Mouse (Mus musculus) myocyte (in vitro differentiated cells): Measurements from ENCODE around the gene Adamts14.

ENCODE experiments used
- CEBPB ChIP-seq: IDR thresholded peaks from 2 replicates; pipeline ENCODE4 v1.6.1; 2011; ENCODE audit warnings: mild to moderate bottlenecking, moderate library complexity; ENCODE audit not compliant: poor library complexity, insufficient read depth, severe bottlenecking
- E2F4 ChIP-seq: IDR thresholded peaks from one replicate; pipeline ENCODE4 v1.6.1; 2011; ENCODE audit warnings: mild to moderate bottlenecking, control low read depth, moderate library complexity; ENCODE audit not compliant: insufficient read depth
- MAX ChIP-seq: IDR thresholded peaks from one replicate; pipeline ENCODE4 v1.6.1; 2011; ENCODE audit warnings: low read depth, mild to moderate bottlenecking, control low read depth
- MYOD1 ChIP-seq, 3 experiments: IDR thresholded peaks; one replicate each; pipeline ENCODE4 v1.6.1; 2011; ENCODE audit warnings: control low read depth in 2 of 3, low read depth in 2 of 3, mild to moderate bottlenecking in 2 of 3, moderate library complexity in 1 of 3; ENCODE audit not compliant: insufficient read length in 2 of 3, control insufficient read depth in 1 of 3
- MYOG ChIP-seq, 3 experiments: IDR thresholded peaks; one replicate each; pipeline ENCODE4 v1.6.1; 2011; ENCODE audit warnings: control low read depth in 2 of 3, low read depth in 2 of 3, mild to moderate bottlenecking in 2 of 3; ENCODE audit not compliant: insufficient read length in 2 of 3, control insufficient read depth in 1 of 3, insufficient read depth in 1 of 3
- POLR2A ChIP-seq: IDR thresholded peaks from one replicate; pipeline ENCODE4 v1.6.1; 2011; ENCODE audit warnings: low read depth, mild to moderate bottlenecking, control low read depth, moderate library complexity; ENCODE audit not compliant: insufficient read length
- POLR2AphosphoS2 ChIP-seq: IDR thresholded peaks from one replicate; pipeline ENCODE4 v1.6.1; 2011; ENCODE audit warnings: low read depth, control low read depth; ENCODE audit not compliant: insufficient read length
- REST ChIP-seq: IDR thresholded peaks from one replicate; pipeline ENCODE4 v1.6.1; 2011; ENCODE audit warnings: mild to moderate bottlenecking, control low read depth, moderate library complexity; ENCODE audit not compliant: insufficient read depth, insufficient read length
- TCF12 ChIP-seq: IDR thresholded peaks from one replicate; pipeline ENCODE4 v1.6.1; 2011; ENCODE audit warnings: mild to moderate bottlenecking, control low read depth; ENCODE audit not compliant: poor library complexity, insufficient read depth, severe bottlenecking
- TCF3 ChIP-seq: IDR thresholded peaks from one replicate; pipeline ENCODE4 v1.6.1; 2011; ENCODE audit warnings: low read depth, control low read depth; ENCODE audit not compliant: insufficient read length
- USF1 ChIP-seq: IDR thresholded peaks from one replicate; pipeline ENCODE4 v1.6.1; 2011; ENCODE audit warnings: low read depth, mild to moderate bottlenecking, control low read depth, moderate library complexity

GRCm38 (mm10) chr10:61300996-61301395, 27.8 kb upstream of the Adamts14 start:
- TF ChIP-seq TCF12 (no peak), MAX (no peak), TCF3 (no peak), POLR2A (no peak), CEBPB (no peak), USF1 (no peak), MYOD1 (IDR thresholded peaks at IDR 0.05; ENCODE audit: control insufficient read depth in 1 of 3, insufficient read length in 2 of 3, low read depth in 2 of 3) (no peak), E2F4 (no peak), REST (no peak), POLR2AphosphoS2 (no peak), MYOG (IDR thresholded peaks at IDR 0.05; ENCODE audit: control insufficient read depth in 1 of 3, insufficient read depth in 1 of 3, insufficient read length in 2 of 3, low read depth in 2 of 3) (no peak)
